In the genomic region with DNA sequence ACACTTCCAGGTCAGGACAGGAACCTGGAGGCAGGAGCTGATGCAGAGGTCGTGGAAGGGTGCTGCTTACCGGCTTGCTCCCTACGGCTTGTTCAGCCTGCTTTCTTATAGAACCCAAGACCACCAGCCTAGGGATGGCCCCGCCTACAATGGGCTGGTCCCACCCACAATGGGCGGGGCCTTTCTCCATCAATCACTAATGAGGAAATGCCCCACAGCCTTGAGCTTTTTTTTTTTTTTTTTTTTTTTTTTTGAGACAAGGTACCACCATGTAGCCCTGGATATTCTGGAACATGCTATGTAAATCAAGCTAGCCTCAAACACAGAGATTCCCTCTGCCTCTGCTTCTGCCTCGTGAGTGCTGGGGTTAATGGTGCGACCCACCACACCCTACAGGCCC, we compare ENCODE assay signal across 8 mouse cellular contexts.
"Had no signal": no experiment of that assay in that cellular context is flagged by ENCODE, and none has a peak within 500 bp of the region (broad histone marks: within the 10 kb centered on the region; RNA-seq: fewer than 3 reads in every experiment).

No protein-coding gene starts in this region.

- H3K4me1 ChIP-seq: midbrain, embryonic 13.5 days had no signal

- H3K4me3 ChIP-seq: midbrain, embryonic 13.5 days; neural tube, embryonic 12.5 days had no signal

- H3K4me2 ChIP-seq: midbrain, embryonic 13.5 days; neural tube, embryonic 12.5 days had no signal

- H3K9me3 ChIP-seq: midbrain, embryonic 13.5 days; neural tube, embryonic 12.5 days had no signal

- DNase-seq: layer of hippocampus, adult 9-11 months; lung, adult 18-20 months; thymus, adult 2 months; thymus, postnatal 36 days had no signal

- H3K9ac ChIP-seq: liver, embryonic 14.5 days; midbrain, embryonic 13.5 days; neural tube, embryonic 12.5 days had no signal

- H3K27ac ChIP-seq: kidney, postnatal 0 days; liver, embryonic 14.5 days; midbrain, embryonic 13.5 days; neural tube, embryonic 12.5 days had no signal

- H3K27me3 ChIP-seq: neural tube, embryonic 12.5 days had no signal
